Mouse (Mus musculus): ENCODE results near the gene Fitm2.

DNA sequence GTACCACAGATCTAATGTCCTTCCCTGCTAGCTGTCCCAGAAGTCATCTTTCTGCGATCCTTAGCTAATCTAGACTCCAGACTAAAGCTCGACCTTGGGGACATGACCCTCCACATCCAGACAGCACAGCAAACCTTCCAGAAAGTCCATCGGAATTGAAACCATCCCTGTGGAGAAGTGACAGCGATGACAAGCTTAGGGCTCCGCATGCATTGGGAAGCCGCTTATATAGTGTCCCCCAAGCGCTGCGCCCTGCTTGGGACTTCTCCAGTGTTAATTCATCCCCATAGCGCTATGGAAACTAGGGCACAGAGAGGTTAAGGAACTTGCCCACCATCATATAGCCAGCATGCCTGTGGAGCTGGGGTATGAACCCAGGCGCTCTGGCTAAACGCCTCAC lies 9.6 kb downstream of the Fitm2 start:
- no peak for TF ChIP-seq CTCF (conservative IDR thresholded peaks at IDR 0.05; ENCODE audit: insufficient read depth, insufficient read length, low read depth, low read length)
- no peak for TF ChIP-seq POLR2A (IDR thresholded peaks at IDR 0.05; ENCODE audit: low read depth, low read length)

Measured in kidney, adult 2 months (tissue).